Mouse (Mus musculus) gastrocnemius, adult 18-20 months (tissue): ENCODE results near the gene Aff3. TPM values are rescaled to one million over a fixed set of nuclear protein-coding genes. Genes with fewer than 3 reads are reported as not detected.

Source experiments
- DNase-seq: peaks from one replicate; pipeline ENCODE4 v3.0.0; 2021; ENCODE audit warnings: low spot score
- total RNA-seq, 2 experiments: library from RNA; stranded (reverse); gene quantifications; 2 replicates each; pipeline ENCODE4 v1.2.3; 2021

The Aff3 gene
- total RNA-seq, 2 experiments from 2014 or later: 1.2 to 2.0 TPM

- no peak for DNase-seq
These were observed 6.4 kb downstream of the Aff3 start for GRCm38 (mm10) chr1:38658376-38658775.

GRCm38 (mm10) chr1:38657606-38658005 lies 7.1 kb downstream of the Aff3 start:
- DNase-seq: no peak

- DNase-seq: no peak
These were observed 9.7 kb downstream of the Aff3 start for GRCm38 (mm10) chr1:38654981-38655540.

GRCm38 (mm10) chr1:38650031-38650430 lies 14.7 kb downstream of the Aff3 start:
- DNase-seq: no peak

- DNase-seq: no peak
These were observed 15.6 kb downstream of the Aff3 start for GRCm38 (mm10) chr1:38649174-38649573.

GRCm38 (mm10) chr1:38642288-38642687 lies 22.5 kb downstream of the Aff3 start:
- no peak for DNase-seq

GRCm38 (mm10) chr1:38639669-38640068 lies 25.1 kb downstream of the Aff3 start:
- DNase-seq: no peak

GRCm38 (mm10) chr1:38635596-38635995 lies 29.2 kb downstream of the Aff3 start:
- no peak for DNase-seq

GRCm38 (mm10) chr1:38634081-38634480 lies 30.7 kb downstream of the Aff3 start:
- DNase-seq: no peak

GRCm38 (mm10) chr1:38632461-38633180 lies 32.1 kb downstream of the Aff3 start:
- no peak for DNase-seq

- DNase-seq: no peak
These were observed 33.1 kb downstream of the Aff3 start for GRCm38 (mm10) chr1:38631501-38632279.

GRCm38 (mm10) chr1:38628901-38629585 lies 35.7 kb downstream of the Aff3 start:
- DNase-seq: peak; percentile 16

- DNase-seq: no peak
These were observed 36.3 kb downstream of the Aff3 start for GRCm38 (mm10) chr1:38628426-38628825.

GRCm38 (mm10) chr1:38627683-38628361 lies 36.9 kb downstream of the Aff3 start:
- DNase-seq: no peak

GRCm38 (mm10) chr1:38626739-38627661 lies 37.8 kb downstream of the Aff3 start:
- DNase-seq: peak; percentile 9

- DNase-seq: no peak
These were observed 38.4 kb downstream of the Aff3 start for GRCm38 (mm10) chr1:38626388-38626738.

- DNase-seq: no peak
These were observed 42.9 kb downstream of the Aff3 start for GRCm38 (mm10) chr1:38621840-38622239.

- DNase-seq: no peak
These were observed 44.4 kb downstream of the Aff3 start for GRCm38 (mm10) chr1:38620401-38620800.

GRCm38 (mm10) chr1:38606741-38607140 lies 58.0 kb downstream of the Aff3 start:
- DNase-seq: no peak

GRCm38 (mm10) chr1:38605426-38605825 lies 59.3 kb downstream of the Aff3 start:
- DNase-seq: no peak
